Mouse (Mus musculus): Measurements from ENCODE around the gene Tmc6. TPM values are rescaled to one million over a fixed set of nuclear protein-coding genes. Genes with fewer than 3 reads are reported as not detected.

Tmc6 gene
- polyA plus RNA-seq, 1 experiment from 2014 or later = 26.3 TPM

- Histone ChIP-seq H3K27ac (ENCODE audit: low read depth, low read length) (no peak overlapping the region), H3K9ac (ENCODE audit: low read depth, low read length) (no peak overlapping the region), H3K36me3 (ENCODE audit: control insufficient read depth, insufficient read depth) (peaks cover 5% of the 10 kb centered on the region), H3K27me3 (replicated peaks; ENCODE audit: control insufficient read depth, insufficient read depth, low read length) (no peaks in the 10 kb centered on the region), H3K9me3 (ENCODE audit: control insufficient read depth) (no peaks in the 10 kb centered on the region), H3K4me3 (ENCODE audit: low read depth, low read length) (no peak overlapping the region), H3K4me2 (replicated peaks; ENCODE audit: low read depth) (no peak overlapping the region), H3K4me1 (replicated peaks; ENCODE audit: control insufficient read depth, insufficient read depth, low read length) (no peaks in the 10 kb centered on the region)
- ATAC-seq = no peak
- TF ChIP-seq CTCF (IDR thresholded peaks at IDR 0.05; ENCODE audit: low read depth) = no peak
- 76% methylated on average over 7 of the region's 7 CpGs for WGBS
Measured at GRCm38 (mm10) chr11:117729798-117730489, 52.1 kb downstream of the Tmc6 start.

- peaks cover 5% of the 10 kb centered on the region for H3K36me3 ChIP-seq (ENCODE audit: control insufficient read depth, insufficient read depth)
- TF ChIP-seq CTCF (IDR thresholded peaks at IDR 0.05; ENCODE audit: low read depth) = no peak
- H3K9ac ChIP-seq (ENCODE audit: low read depth, low read length) = no peak overlapping the region
- H3K4me1 ChIP-seq (replicated peaks; ENCODE audit: control insufficient read depth, insufficient read depth, low read length) = no peaks in the 10 kb centered on the region
- 84% methylated on average over 3 of the region's 3 CpGs for WGBS
- no peaks in the 10 kb centered on the region for H3K9me3 ChIP-seq (ENCODE audit: control insufficient read depth)
- no peak for ATAC-seq
- no peak overlapping the region for H3K4me3 ChIP-seq (ENCODE audit: low read depth, low read length)
- H3K27me3 ChIP-seq (replicated peaks; ENCODE audit: control insufficient read depth, insufficient read depth, low read length) = no peaks in the 10 kb centered on the region
- no peak overlapping the region for H3K27ac ChIP-seq (ENCODE audit: low read depth, low read length)
- no peak overlapping the region for H3K4me2 ChIP-seq (replicated peaks; ENCODE audit: low read depth)
Measured at GRCm38 (mm10) chr11:117729341-117729740, 52.7 kb downstream of the Tmc6 start.

- H3K4me3 ChIP-seq (ENCODE audit: low read depth, low read length) = no peak overlapping the region
- no peak overlapping the region for H3K27ac ChIP-seq (ENCODE audit: low read depth, low read length)
- H3K36me3 ChIP-seq (ENCODE audit: control insufficient read depth, insufficient read depth) = peaks cover 5% of the 10 kb centered on the region
- H3K27me3 ChIP-seq (replicated peaks; ENCODE audit: control insufficient read depth, insufficient read depth, low read length) = no peaks in the 10 kb centered on the region
- no peak for TF ChIP-seq CTCF (IDR thresholded peaks at IDR 0.05; ENCODE audit: low read depth)
- no peak for ATAC-seq
- H3K9me3 ChIP-seq (ENCODE audit: control insufficient read depth) = no peaks in the 10 kb centered on the region
- H3K9ac ChIP-seq (ENCODE audit: low read depth, low read length) = no peak overlapping the region
- 53% methylated on average over 1 of the region's 1 CpGs for WGBS
- no peaks in the 10 kb centered on the region for H3K4me1 ChIP-seq (replicated peaks; ENCODE audit: control insufficient read depth, insufficient read depth, low read length)
- H3K4me2 ChIP-seq (replicated peaks; ENCODE audit: low read depth) = no peak overlapping the region
Measured at GRCm38 (mm10) chr11:117728841-117729240, 53.2 kb downstream of the Tmc6 start.

GRCm38 (mm10) chr11:117728245-117728644 lies 53.8 kb downstream of the Tmc6 start:
- no peak overlapping the region for H3K27ac ChIP-seq (ENCODE audit: low read depth, low read length)
- no peaks in the 10 kb centered on the region for H3K4me1 ChIP-seq (replicated peaks; ENCODE audit: control insufficient read depth, insufficient read depth, low read length)
- H3K4me3 ChIP-seq (ENCODE audit: low read depth, low read length) = no peak overlapping the region
- no peaks in the 10 kb centered on the region; the same call in none of the 2 replicates for H3K36me3 ChIP-seq (ENCODE audit: control insufficient read depth, insufficient read depth)
- H3K9ac ChIP-seq (ENCODE audit: low read depth, low read length) = no peak overlapping the region
- TF ChIP-seq CTCF (IDR thresholded peaks at IDR 0.05; ENCODE audit: low read depth) = no peak
- H3K9me3 ChIP-seq (ENCODE audit: control insufficient read depth) = no peaks in the 10 kb centered on the region
- 90% methylated on average over 5 of the region's 5 CpGs for whole genome bisulfite sequencing
- no peak overlapping the region for H3K4me2 ChIP-seq (replicated peaks; ENCODE audit: low read depth)
- no peaks in the 10 kb centered on the region for H3K27me3 ChIP-seq (replicated peaks; ENCODE audit: control insufficient read depth, insufficient read depth, low read length)
- ATAC-seq = no peak

- Histone ChIP-seq H3K9me3 (ENCODE audit: control insufficient read depth) (no peaks in the 10 kb centered on the region), H3K27ac (ENCODE audit: low read depth, low read length) (no peak overlapping the region), H3K27me3 (replicated peaks; ENCODE audit: control insufficient read depth, insufficient read depth, low read length) (no peaks in the 10 kb centered on the region), H3K4me1 (replicated peaks; ENCODE audit: control insufficient read depth, insufficient read depth, low read length) (no peaks in the 10 kb centered on the region), H3K36me3 (ENCODE audit: control insufficient read depth, insufficient read depth) (peaks cover 11% of the 10 kb centered on the region), H3K4me3 (ENCODE audit: low read depth, low read length) (no peak overlapping the region), H3K9ac (ENCODE audit: low read depth, low read length) (no peak overlapping the region), H3K4me2 (replicated peaks; ENCODE audit: low read depth) (no peak overlapping the region)
- TF ChIP-seq CTCF (IDR thresholded peaks at IDR 0.05; ENCODE audit: low read depth) = no peak
- ATAC-seq = no peak
- WGBS = 57% methylated on average over 4 of the region's 4 CpGs
Measured at GRCm38 (mm10) chr11:117727031-117727430, 55.0 kb downstream of the Tmc6 start.

- no peak for ATAC-seq
- WGBS = 80% methylated on average over 6 of the region's 6 CpGs
- H3K9ac ChIP-seq (ENCODE audit: low read depth, low read length) = no peak overlapping the region
- H3K4me1 ChIP-seq (replicated peaks; ENCODE audit: control insufficient read depth, insufficient read depth, low read length) = no peaks in the 10 kb centered on the region
- TF ChIP-seq CTCF (IDR thresholded peaks at IDR 0.05; ENCODE audit: low read depth) = no peak
- no peak overlapping the region for H3K4me3 ChIP-seq (ENCODE audit: low read depth, low read length)
- H3K9me3 ChIP-seq (ENCODE audit: control insufficient read depth) = no peaks in the 10 kb centered on the region
- peaks cover 26% of the 10 kb centered on the region for H3K36me3 ChIP-seq (ENCODE audit: control insufficient read depth, insufficient read depth)
- H3K27ac ChIP-seq (ENCODE audit: low read depth, low read length) = peak overlapping the region; percentile 24; the same call in 1 of the 2 replicates
- no peaks in the 10 kb centered on the region for H3K27me3 ChIP-seq (replicated peaks; ENCODE audit: control insufficient read depth, insufficient read depth, low read length)
- no peak overlapping the region for H3K4me2 ChIP-seq (replicated peaks; ENCODE audit: low read depth)
Measured at GRCm38 (mm10) chr11:117724604-117725301, 57.2 kb downstream of the Tmc6 start.
